Mouse (Mus musculus) lung, postnatal 25 days (tissue): ENCODE measurements at regions not wholly inside any gene's neighbourhood (a gene's known extent, or its start where the extent isn't known, plus 50 kb on each side); places are given as distances from the start of the nearest gene placed in this dataset.

Source experiments
- DNase-seq: peaks from one replicate; pipeline ENCODE4 v3.0.0; 2022; ENCODE audit warnings: low spot score

DNA sequence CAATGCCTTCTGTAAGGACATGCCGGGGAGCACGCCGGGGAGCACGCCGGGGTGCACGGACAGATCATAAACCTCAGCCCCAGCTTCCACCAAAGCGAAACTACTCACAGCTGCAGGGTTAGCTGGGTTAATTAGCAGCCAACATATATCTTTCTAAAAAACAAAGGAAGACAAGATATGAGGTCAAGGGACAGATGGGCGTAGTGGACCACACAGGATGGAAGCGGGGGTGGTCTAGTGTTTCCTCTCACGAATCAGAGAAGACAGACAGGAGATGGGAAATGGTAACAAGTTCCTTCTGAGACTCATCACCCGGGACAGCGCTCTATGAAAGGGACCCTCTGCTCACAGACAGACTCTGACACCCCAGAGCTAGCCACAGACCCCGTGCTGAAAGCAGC is 60.0 kb upstream of the Ajap1 start:
- DNase-seq, result no peak

DNA sequence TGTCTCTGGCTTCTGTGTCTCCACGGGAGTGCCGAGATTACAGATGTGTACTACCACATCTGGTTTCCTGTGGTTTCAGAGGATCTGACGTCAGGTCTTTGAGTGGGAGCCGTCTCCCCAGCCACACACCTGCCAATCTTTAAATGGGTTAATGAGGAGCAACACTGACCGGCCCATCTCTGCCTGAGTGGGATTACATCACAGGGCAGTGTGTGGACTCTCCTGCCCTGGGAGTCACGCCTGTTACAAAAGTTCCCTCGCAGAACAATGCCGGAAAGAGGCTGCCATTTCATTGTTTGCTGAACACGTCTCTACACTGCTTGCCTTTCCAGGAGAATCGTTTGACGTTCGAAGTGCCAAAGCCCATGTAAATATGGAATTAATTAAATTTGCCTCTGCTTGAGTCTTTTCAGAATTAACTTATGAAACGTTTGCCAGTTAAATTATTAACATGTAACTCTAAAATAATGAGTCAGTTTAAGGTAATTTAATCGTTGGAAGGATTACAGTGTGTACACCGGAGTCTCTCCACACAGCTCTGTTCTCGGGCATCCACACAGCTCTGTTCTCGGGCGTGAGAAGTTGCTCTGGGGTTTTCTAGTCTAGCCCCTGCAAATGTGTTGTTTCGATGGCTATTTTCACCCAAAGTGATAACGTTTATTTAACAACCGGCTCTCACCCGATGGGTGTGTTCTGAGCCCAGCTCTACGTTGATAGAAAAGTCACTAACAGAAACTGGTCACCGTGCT is 61.5 kb upstream of the Ajap1 start:
- DNase-seq, result no peak

DNA sequence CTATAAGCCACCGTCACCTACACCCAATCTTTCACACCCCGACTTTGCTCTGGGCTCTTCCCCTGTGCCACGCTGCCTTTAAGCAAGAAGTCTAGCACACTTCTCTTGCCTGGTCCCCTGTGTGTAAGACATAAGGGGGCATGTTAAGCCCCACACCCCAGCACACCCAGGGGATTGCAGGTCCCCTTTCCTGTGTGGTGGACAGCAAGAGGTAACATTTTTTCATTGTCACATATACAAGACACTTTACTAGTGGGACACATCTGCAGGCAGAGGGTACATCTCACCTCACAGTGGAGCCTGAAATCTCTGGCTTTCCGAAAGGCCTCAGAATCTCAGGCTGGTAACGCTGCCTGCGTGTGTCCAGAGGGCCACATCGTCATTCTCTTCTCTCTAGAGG is 64.1 kb upstream of the Ajap1 start:
- DNase-seq, result no peak

GRCm38 (mm10) chr4:153547111-153547510 is 64.5 kb upstream of the Ajap1 start:
- no peak for DNase-seq

GRCm38 (mm10) chr4:153547871-153548270 is 65.3 kb upstream of the Ajap1 start:
- no peak for DNase-seq

- DNase-seq, result no peak
Observed at GRCm38 (mm10) chr4:153551291-153551690, 68.7 kb upstream of the Ajap1 start.

GRCm38 (mm10) chr4:153552483-153552882 is 69.9 kb upstream of the Ajap1 start:
- no peak for DNase-seq

GRCm38 (mm10) chr4:153557812-153558608 is 75.4 kb upstream of the Ajap1 start:
- no peak for DNase-seq

- DNase-seq, result no peak
Observed at GRCm38 (mm10) chr4:153559568-153559967, 77.0 kb upstream of the Ajap1 start.

DNA sequence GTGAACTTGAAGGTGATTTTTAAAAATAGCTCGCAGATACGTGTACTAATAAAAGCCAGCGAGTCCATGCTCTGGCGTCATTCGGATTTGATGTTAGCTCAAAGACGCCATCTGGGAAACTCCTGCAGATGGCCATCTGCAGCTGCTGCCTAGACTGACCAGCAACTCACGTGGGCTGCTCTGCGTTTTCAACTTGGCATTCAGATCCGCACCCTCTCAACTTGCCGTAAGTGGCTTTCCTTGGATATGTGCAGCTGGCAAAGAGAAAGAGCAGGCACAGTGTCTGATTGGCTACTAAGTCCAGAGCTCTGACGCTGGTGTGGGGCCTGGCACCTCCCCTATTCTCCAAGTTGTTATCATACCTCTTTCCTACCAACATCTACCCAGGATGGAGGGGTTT is 77.6 kb upstream of the Ajap1 start:
- DNase-seq, result no peak

DNA sequence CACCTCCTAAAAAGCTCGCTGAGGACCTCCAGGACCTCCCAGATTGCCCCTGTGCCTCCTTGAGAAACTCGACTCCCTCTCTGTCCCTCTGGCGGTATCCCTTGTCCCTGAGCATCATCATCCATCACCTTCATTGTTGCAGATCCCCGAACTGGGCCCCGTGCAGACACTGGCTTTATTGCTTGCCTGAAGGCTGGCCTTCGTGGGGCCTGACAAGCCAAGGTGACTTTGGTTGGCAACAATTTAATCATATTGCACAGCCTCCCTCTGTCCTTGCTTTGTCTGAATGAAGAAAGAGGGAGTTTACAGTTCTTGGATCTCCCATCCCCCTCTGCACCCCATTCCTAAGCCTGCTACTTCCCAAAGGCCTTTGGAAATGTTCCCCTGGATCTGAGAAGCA is 78.3 kb upstream of the Ajap1 start:
- DNase-seq, result no peak

GRCm38 (mm10) chr4:153561991-153562390 is 79.4 kb upstream of the Ajap1 start:
- DNase-seq, result no peak

- DNase-seq, result no peak
Observed at GRCm38 (mm10) chr4:153567329-153567973, 84.8 kb upstream of the Ajap1 start.

DNA sequence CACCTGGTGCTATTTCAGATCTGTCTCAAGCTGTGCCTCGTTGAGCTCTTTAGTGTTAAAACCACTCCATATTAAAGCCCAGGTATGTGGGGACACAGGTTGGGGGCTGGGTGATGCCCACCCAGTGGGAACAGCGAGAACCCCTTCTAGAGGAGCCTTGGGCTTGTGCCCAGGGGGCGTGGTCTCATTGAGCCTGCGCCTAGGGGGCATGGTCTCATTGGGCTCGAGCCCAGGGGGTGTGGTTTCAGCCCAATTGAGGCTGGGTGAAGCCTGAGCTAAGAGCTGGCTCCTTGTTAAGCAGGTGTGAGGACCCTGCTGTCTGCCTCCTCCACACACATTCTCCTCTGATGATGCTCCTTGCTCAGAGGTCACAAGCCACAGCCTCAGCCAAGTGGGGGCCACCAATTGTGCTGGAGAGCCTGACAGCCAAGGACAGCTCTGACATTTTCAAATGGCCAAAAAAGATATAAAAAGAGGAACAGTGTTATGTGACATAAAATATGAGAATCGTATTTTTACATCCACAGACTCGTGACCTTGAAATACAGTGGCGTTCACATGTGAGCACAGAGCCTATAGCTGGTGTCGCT is 90.7 kb upstream of the Ajap1 start:
- no peak for DNase-seq

GRCm38 (mm10) chr4:153593291-153593690 is 110.7 kb upstream of the Ajap1 start:
- no peak for DNase-seq

GRCm38 (mm10) chr4:153599794-153600370 is 117.3 kb upstream of the Ajap1 start:
- no peak for DNase-seq

- no peak for DNase-seq
Observed at GRCm38 (mm10) chr4:153602496-153602895, 119.9 kb upstream of the Ajap1 start.

GRCm38 (mm10) chr4:153603056-153603840 is 120.6 kb upstream of the Ajap1 start:
- DNase-seq, result no peak

DNA sequence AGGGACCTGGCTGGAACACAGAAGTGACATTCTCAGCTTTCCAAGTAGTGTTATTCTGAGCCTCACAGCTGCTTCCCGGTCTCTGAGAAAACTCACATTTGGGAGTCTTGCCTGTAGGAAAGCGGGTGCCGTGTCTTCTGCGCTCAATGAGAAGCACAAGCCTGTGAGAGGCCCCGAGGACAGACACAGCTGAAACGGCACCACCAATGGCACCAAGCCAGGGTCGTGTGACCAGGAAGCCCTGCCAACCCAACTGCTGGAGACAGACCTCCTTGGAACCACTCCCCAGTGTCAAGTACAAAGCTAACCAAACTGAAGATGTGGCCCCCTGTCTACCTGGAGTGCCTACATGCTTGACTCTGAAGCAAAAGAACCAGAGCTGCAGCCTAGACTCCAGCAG is 121.3 kb upstream of the Ajap1 start:
- DNase-seq, result no peak

DNA sequence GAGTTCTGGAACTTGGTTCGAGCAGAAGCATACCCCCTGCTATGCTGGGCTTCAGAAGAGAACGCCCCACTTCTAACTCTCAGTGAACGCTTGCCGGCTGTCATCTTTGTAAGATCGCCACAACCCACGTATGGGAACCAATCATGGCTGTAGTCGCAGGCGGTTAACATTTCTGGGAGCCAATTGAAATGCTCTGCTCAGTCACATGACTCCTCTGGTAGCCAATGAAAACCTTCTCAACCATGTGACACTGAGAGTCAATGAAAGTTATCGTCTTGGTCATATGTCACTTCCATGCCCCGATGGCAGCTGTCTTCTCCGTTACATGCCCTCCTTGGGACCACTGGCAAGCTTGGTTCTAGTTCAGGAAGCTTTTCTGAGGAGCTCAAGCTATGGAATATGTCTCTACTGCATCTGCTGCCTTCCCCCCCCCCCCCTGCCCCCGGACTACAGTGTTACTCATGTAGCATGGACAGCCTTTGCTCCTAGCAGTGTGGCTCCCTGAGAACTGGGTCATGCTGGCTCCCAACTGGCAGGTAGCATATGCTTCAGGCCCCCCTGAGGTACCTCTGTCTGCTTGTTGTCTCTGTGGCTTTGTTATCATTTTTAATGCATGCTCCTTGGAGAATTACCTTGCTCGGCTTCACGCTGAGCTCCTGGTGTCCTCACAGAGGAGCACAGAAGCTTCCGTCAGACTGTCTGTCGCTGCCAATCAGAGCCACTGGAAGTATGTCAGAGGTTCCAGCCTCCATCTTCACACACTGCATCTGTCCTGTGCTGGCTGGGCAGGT is 122.3 kb upstream of the Ajap1 start:
- no peak for DNase-seq

DNA sequence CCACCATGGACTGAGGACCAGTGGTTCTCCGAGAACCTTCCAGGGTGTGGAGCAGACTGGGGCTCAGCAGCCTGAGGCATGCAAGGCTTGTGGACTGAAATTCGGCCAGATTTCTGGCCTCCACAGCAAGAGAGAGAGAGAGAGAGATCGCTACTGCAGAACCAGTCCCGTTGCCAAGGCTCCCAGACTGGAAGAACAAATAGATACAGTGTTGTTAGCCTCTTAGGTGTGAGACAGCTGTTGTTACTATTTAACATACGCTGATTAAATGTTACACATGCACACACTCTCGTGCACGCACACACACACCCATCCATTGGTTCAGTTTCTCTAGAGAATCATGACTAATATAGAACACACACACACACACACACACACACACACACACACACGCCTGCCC is 133.4 kb upstream of the Ajap1 start:
- no peak for DNase-seq
